Mouse (Mus musculus): Measurements from ENCODE around the gene Cic.

Gene Cic

DNA sequence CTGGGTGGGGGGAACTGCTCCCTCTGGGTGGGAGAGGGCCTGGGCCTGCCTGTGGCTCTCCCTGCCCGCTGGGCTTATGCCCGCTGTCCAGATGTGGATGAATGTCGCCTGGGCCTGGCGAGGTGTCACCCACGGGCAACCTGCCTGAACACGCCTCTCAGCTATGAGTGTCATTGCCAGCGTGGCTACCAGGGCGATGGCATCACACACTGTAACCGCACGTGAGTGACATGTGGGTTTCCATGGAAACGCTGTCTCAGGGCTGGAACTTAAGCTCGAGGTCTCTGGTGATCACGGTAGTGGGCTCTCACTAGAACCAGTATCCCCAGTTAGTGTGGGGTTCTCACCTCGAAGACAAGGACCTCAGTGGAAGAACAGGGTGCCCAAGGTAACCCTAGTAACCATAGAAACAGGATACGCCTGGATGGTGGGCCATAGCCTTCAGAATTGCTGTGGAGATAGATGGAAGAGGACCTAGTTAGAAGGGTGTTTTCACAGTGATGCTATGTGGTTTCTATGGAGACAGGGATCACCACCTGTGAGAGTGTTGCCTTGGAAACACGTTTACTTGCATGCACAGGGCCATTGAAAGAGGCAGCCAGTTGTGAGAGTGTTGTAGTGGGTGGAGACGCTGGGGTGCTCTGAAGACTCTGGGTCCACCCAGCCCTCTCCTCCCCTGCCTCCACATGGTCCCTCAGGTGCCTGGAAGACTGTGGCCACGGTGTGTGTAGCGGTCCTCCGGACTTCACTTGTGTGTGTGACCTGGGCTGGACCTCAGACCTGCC is 73.7 kb downstream of the Cic start:
- DNase-seq (ENCODE audit: low spot score in 2 of 2) = no peak
